Mouse (Mus musculus) intestine, postnatal 0 days (tissue): ENCODE measurements around the gene Senp5. TPM values are rescaled to one million over a fixed set of nuclear protein-coding genes. Genes with fewer than 3 reads are reported as not detected.
A peak's percentile ranks its signal among the peaks of the same experiment; 100 is the strongest.

Experiments
- ATAC-seq: fragments of 200-750 bp; cut with Nextera tagmentation; 2 replicates; pipeline ENCODE4 v1.8.0; 2017; ENCODE audit warnings: mild to moderate bottlenecking, moderate TSS enrichment, moderate library complexity
- H3K27ac ChIP-seq: fragments of 300-500 bp; sonication (generic); 2 replicates; pipeline ENCODE4 v1.5.1; 2014; ENCODE audit warnings: mild to moderate bottlenecking, low read depth, low read length, moderate library complexity
- H3K27me3 ChIP-seq: fragments of 300-500 bp; sonication (generic); replicated peaks from 2 replicates; pipeline ENCODE4 v1.6.1; 2014; ENCODE audit warnings: low read length, mixed read lengths; ENCODE audit not compliant: control insufficient read depth, insufficient read depth
- H3K36me3 ChIP-seq: fragments of 300-500 bp; sonication (generic); 2 replicates; pipeline ENCODE4 v1.6.1; 2014; ENCODE audit warnings: mild to moderate bottlenecking, moderate library complexity; ENCODE audit not compliant: control insufficient read depth, insufficient read depth
- H3K4me1 ChIP-seq: fragments of 300-500 bp; sonication (generic); replicated peaks from 2 replicates; pipeline ENCODE4 v1.6.1; 2014; ENCODE audit warnings: antibody characterized with exemption, low read length, mixed read lengths; ENCODE audit not compliant: control insufficient read depth, insufficient read depth
- H3K4me2 ChIP-seq: fragments of 300-500 bp; sonication (generic); replicated peaks from 2 replicates; pipeline ENCODE4 v1.6.1; 2014; ENCODE audit warnings: low read depth, mild to moderate bottlenecking, moderate library complexity
- H3K4me3 ChIP-seq: fragments of 300-500 bp; sonication (generic); 2 replicates; pipeline ENCODE4 v1.5.1; 2014; ENCODE audit warnings: low read depth, low read length
- H3K9ac ChIP-seq: fragments of 300-500 bp; sonication (generic); 2 replicates; pipeline ENCODE4 v1.6.1; 2014; ENCODE audit warnings: mild to moderate bottlenecking, low read depth, low read length
- H3K9me3 ChIP-seq: fragments of 300-500 bp; sonication (generic); 2 replicates; pipeline ENCODE4 v1.6.1; 2016; ENCODE audit warnings: mixed run types; ENCODE audit not compliant: control insufficient read depth
- CTCF ChIP-seq: sonication (generic); IDR thresholded peaks from 2 replicates; pipeline ENCODE4 v1.5.1; 2016; ENCODE audit warnings: low read depth, mild to moderate bottlenecking, control low read depth, antibody characterized with exemption, moderate library complexity
- WGBS: fragments of 180-500 bp; shearing (Covaris S2); extraction: QIAGEN DNeasy Blood & Tissue Kit; methylation state at CpG from one replicate; pipeline ENCODE4 v1.1.7; 2014; 5-methylcytosine and 5-hydroxymethylcytosine counted together
- polyA plus RNA-seq: library from polyadenylated mRNA; unstranded; fragments of >200 nt; fragmentation: Nextera tagmentation; extraction: Ambion mirVana; gene quantifications from 2 replicates; pipeline ENCODE4 v1.2.1, GENCODE M21; 2015

The Senp5 gene
- polyA plus RNA-seq, 1 experiment from 2014 or later, result 5.0 TPM

DNA sequence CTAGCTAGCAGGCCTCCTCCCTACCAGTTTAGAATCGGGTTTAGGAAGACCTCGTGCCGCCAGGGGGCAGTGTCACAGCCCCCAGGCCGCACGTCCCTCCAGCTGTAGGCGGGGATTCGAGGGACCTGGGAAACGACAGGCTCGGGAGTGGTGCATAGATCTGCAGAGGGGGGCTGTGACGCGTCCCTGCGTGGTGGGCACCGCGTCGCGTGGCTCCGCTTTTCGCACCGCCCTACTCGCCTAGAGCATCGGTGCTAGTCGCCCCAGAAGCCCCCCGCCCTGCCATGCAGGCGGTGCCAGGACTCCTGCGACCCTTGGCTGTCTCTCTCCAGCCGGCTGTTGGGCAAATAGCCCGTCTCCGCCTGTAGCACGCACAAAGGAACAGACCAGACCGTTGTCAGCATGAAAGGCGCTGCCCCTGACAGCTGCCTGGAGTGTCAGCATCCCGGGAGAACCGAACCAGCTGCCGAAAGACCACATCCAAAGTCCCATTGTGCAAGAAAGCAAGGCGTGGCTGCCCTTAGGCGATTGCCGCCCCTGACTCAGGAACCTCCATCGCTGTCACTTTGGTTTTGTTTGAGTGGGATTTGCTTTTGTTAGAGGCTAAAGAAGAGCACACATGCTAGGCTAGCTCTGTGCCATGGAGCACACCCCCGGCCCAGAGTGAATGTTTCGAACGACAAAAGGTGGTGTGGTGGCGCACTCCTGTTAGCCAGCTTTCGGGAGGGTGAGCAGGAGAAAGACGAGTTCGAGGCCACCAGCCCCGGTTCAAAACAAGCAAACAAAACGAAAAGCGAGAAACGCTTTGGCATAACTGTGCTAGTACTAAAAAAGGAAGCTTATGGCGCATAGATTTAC lies 70.0 kb downstream of the Senp5 start:
- Histone ChIP-seq H3K36me3 (no peaks in the 10 kb centered on the region), H3K9me3 (no peaks in the 10 kb centered on the region), H3K4me2 (peak overlapping the region; percentile 88), H3K27ac (no peak overlapping the region), H3K27me3 (peaks cover 24% of the 10 kb centered on the region), H3K9ac (no peak overlapping the region; the same call in 1 of the 2 replicates), H3K4me3 (peak overlapping the region; percentile 46), H3K4me1 (0 out of 2 replicates have a peak, but pooled peaks cover 4% of the 10 kb centered on the region)
- under 1% methylated on average over 50 of the region's 50 CpGs for WGBS
- ATAC-seq, result peak; percentile 60
- peak; percentile 98 for TF ChIP-seq CTCF

DNA sequence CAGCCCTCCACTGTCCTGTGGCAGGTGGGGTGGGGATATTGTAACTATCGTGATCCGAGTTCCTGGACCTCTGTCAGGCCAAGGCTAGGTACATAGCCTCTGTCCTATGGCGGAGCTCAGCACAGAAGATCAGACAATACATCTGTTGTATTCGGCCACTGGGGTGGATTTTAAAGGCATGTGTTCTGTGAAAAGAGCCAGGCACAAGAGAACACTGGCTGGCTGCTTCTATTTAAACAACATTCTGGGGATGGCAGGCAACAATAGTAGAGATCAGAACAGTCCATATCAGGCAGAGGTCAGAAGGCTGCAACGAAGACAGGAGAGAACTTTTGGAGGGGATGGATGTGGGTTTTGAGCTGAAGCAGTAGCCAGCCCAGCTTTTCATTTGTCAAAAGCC lies 70.8 kb downstream of the Senp5 start:
- H3K4me1 ChIP-seq, result 0 out of 2 replicates have a peak, but pooled peaks cover 4% of the 10 kb centered on the region
- no peak overlapping the region for H3K4me2 ChIP-seq
- no peak for ATAC-seq
- no peaks in the 10 kb centered on the region for H3K9me3 ChIP-seq
- H3K27ac ChIP-seq, result no peak overlapping the region
- H3K4me3 ChIP-seq, result no peak overlapping the region
- H3K27me3 ChIP-seq, result peaks cover 24% of the 10 kb centered on the region
- no peaks in the 10 kb centered on the region for H3K36me3 ChIP-seq
- TF ChIP-seq CTCF, result no peak
- 70% methylated on average over 5 of the region's 5 CpGs for WGBS
- H3K9ac ChIP-seq, result no peak overlapping the region

- H3K27ac ChIP-seq, result no peak overlapping the region
- 57% methylated on average over 17 of the region's 17 CpGs for WGBS
- no peak overlapping the region for H3K4me3 ChIP-seq
- H3K9ac ChIP-seq, result no peak overlapping the region
- peaks cover 24% of the 10 kb centered on the region for H3K27me3 ChIP-seq
- 0 out of 2 replicates have a peak, but pooled peaks cover 4% of the 10 kb centered on the region for H3K4me1 ChIP-seq
- no peaks in the 10 kb centered on the region for H3K36me3 ChIP-seq
- TF ChIP-seq CTCF, result no peak
- ATAC-seq, result no peak
- no peaks in the 10 kb centered on the region for H3K9me3 ChIP-seq
- peak overlapping the region; percentile 39; the same call in 1 of the 2 replicates for H3K4me2 ChIP-seq
Measured at GRCm38 (mm10) chr16:31931330-31931729, 71.8 kb downstream of the Senp5 start.

DNA sequence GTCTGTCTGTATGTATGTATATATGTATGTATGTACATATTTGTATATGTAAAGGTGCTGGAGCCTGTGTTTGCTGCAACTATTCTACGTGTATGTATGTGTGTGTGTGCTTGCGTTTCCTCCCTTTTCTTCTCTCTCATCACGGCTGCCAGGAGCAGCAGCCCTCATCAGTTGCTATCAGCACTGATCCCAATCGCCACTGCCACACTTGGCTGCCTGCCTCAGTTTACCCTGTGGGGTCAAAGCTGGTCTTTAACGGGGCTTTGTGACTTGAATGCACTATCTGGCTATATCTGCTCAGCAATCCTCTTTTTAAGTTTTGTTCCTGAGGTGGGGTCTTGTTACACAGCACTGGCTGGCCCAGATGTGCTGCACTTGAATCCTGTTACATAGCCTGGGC lies 75.7 kb downstream of the Senp5 start:
- H3K27ac ChIP-seq, result no peak overlapping the region
- H3K4me3 ChIP-seq, result no peak overlapping the region
- TF ChIP-seq CTCF, result no peak
- no peaks in the 10 kb centered on the region for H3K9me3 ChIP-seq
- H3K9ac ChIP-seq, result no peak overlapping the region
- H3K4me2 ChIP-seq, result no peak overlapping the region
- WGBS, result 87% methylated on average over 5 of the region's 5 CpGs
- H3K27me3 ChIP-seq, result no peaks in the 10 kb centered on the region; the same call in 1 of the 2 replicates
- H3K36me3 ChIP-seq, result no peaks in the 10 kb centered on the region
- ATAC-seq, result no peak
- H3K4me1 ChIP-seq, result no peaks in the 10 kb centered on the region

- 0 out of 2 replicates have a peak, but pooled peaks have one; percentile 4 for ATAC-seq
Measured at GRCm38 (mm10) chr16:31926547-31927182, 76.4 kb downstream of the Senp5 start.

DNA sequence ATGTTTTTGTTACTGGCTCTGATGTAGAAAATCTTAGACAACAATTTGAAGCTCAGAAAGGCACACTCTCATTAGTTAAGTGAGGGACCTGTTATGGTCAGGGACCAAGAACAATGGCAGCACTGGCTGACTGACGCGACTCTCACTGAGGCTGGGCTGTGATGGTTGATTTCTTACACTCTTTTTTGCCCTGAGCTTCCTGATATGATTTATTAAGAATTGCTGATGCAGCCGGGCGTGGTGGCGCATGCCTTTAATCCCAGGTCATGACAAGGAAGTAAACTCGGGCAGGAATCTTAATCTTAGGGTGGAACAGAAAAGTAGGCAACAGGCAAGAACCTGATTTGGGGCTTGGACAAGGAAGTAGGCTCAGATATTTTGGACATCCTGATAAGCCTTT lies 77.0 kb downstream of the Senp5 start:
- Histone ChIP-seq H3K36me3 (no peaks in the 10 kb centered on the region), H3K27me3 (no peaks in the 10 kb centered on the region), H3K27ac (no peak overlapping the region), H3K9me3 (no peaks in the 10 kb centered on the region), H3K4me2 (no peak overlapping the region), H3K4me3 (no peak overlapping the region), H3K4me1 (no peaks in the 10 kb centered on the region), H3K9ac (no peak overlapping the region)
- peak; percentile 44 for ATAC-seq
- TF ChIP-seq CTCF, result no peak
- WGBS, result 55% methylated on average over 6 of the region's 6 CpGs

More at GRCm38 (mm10) chr16:31926547-31927182, 76.4 kb downstream of the Senp5 start:
- Histone ChIP-seq H3K4me2 (no peak overlapping the region), H3K9ac (no peak overlapping the region), H3K27ac (no peak overlapping the region), H3K27me3 (no peaks in the 10 kb centered on the region), H3K4me3 (no peak overlapping the region), H3K36me3 (no peaks in the 10 kb centered on the region), H3K4me1 (no peaks in the 10 kb centered on the region), H3K9me3 (no peaks in the 10 kb centered on the region)
- no peak for TF ChIP-seq CTCF
- 76% methylated on average over 13 of the region's 13 CpGs for WGBS
